Mouse (Mus musculus) adrenal gland, adult (tissue): Measurements from ENCODE around the gene Haus4.
A peak's percentile ranks its signal among the peaks of the same experiment; 100 is the strongest.

Experiments
- DNase-seq, 2 experiments: peaks; one replicate each; pipeline ENCODE4 v3.0.0; 2022 to 2023; ENCODE audit warnings: low spot score in 1 of 2; ENCODE audit not compliant: inconsistent age in 2 of 2

Gene Haus4

DNA sequence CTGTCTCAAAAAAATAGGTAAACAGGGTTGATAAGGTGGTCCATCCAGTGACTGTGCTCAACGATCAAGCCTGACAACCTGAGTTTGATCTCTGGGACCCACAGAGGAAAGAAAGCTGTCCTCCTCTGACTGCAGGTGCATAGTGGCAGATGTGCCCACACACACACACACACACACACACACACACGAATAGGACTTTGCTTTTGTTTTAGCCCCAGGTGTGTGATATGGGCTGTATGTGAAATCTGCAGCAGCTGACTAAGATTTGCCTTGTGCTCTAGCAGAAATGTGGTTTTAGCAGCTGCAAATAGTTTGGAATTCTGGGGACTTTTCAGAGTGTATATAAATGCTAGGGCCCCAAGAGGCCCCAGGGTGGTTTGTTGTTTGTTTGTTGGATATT is 55.1 kb downstream of the Haus4 start:
- no peak for DNase-seq

DNA sequence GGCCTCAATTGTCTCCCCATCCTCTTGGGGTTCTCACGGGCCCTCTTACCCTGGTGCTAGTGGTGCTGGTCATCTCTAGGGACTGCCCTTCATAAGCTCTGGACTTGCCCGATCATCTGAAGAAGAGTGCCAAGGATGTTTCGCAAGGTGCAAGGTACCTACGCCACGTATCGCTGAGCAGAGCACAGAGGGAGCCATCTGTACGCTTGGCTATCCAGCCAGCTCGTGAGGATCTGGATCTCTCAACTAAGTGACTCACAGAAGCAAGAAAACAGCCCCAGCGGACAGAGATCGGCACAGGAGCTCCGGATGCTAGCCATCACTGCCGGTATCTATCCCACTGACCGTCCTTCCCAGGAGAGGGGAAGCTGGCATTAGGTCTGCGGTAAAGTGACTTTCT is 57.7 kb downstream of the Haus4 start:
- no peak for DNase-seq

DNA sequence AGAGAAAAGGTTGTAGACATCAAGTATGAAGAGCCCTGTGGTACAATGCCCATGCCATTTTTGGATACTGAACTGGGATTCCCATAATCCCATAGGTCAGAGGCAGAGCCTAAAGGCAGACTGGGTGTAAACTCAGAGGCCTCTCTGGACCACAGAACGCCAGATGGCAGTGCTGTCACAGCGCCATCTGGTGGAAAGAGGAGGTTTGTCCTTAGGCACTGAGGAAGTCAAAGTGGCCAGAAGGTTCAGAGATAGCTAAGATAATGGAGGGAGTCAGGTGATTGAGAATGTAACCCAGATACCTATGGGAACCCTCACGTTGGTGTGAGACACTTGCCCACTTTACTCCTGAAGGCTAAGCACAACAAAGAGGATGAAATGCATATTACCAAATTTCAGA is 60.2 kb downstream of the Haus4 start:
- peak; percentile 76 to 91 for DNase-seq

DNA sequence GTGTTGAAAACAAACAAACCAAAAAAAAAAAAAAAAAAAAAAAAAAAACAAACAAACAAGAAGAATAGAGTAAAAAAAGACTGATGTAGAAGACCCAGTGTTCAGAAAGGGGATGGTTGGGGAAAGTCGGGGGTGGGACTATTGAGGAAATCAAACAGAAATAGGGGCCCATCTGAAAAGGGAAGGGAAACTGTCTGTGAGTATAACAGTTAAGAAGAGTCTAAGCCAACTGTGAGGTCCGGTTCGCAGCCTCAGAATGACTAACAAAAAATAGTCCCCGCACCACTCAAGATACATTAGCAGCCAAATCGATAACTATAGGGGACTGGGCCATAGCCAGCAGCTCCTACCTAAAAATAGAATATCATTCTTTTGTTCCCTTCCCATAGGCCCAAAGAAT is 61.2 kb downstream of the Haus4 start:
- DNase-seq: no peak

DNA sequence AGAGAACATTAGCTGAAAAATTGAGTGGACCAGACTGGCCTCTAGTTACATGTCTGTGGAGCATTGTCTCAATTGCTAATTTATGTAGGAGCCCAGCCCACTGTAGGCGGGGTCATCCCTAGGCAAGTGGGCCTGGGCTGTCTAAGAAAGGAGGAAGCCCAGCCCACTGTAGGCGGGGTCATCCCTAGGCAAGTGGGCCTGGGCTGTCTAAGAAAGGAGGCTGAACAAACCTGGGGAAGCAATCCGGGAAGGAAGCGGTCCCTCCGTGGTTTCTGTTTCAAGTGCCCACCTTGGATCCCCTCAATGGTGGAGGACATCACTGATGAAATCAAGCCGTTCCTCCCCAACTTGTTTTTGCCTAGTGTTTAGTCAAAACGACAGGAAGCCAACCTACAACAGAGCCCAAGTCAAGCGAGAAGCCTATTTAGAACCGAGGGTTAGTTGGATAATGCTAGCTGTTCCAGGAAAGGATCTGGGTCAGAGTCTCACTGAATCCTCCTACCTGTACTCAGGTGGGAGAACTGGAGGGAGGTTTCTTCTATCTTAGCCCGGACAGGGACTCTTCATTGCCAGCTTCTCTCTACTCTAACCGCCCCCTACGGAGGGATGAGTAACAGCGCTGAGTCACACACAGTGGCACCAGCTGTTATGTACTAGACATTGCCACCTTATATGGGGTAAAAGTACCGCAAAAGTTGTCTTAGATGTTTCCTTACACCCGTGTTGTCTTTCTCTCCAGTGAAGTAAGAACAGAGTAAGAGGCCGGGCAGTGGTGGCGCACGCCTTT is 61.9 kb downstream of the Haus4 start:
- peak; percentile 37 to 60 for DNase-seq
